Mouse (Mus musculus): ENCODE data around the gene Blnk. TPM values are rescaled to one million over a fixed set of nuclear protein-coding genes. Genes with fewer than 3 reads are reported as not detected.

Gene Blnk
- total and polyA plus RNA-seq, 3 experiments = not detected

DNA sequence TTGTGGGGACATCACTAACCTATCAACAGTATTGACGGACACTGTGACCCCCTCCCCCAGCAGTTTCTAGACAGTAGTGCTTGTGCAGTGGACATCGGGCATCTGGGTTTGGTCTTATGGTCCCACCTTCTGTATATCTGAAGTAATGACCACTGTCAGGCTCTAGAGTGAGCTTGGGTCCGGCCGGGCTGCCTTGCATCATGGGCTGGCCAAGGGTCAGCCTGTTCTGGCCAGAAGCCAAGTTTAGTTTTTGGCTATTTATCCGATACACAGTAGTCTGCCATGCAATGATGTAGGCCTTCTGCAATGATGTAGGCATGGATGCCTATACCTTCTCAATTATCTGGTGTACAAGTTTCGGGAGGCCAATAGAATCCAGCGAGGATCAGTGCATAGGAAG, 50.8 kb downstream of the Blnk start:
- TF ChIP-seq TCF12 (IDR thresholded peaks at IDR 0.05; ENCODE audit: low read depth, low read length) = no peak
- no peak for TF ChIP-seq MYC (IDR thresholded peaks at IDR 0.05; ENCODE audit: low read depth, low read length)
- TF ChIP-seq ZKSCAN1 (IDR thresholded peaks at IDR 0.05; ENCODE audit: low read depth, low read length) = no peak
- TF ChIP-seq CHD1 (IDR thresholded peaks at IDR 0.05; ENCODE audit: low read depth, low read length) = no peak
- TF ChIP-seq MAX (IDR thresholded peaks at IDR 0.05; ENCODE audit: low read length) = no peak
- no peak for TF ChIP-seq MAFK (IDR thresholded peaks at IDR 0.05; ENCODE audit: borderline replicate concordance, low read depth, low read length)
- Histone ChIP-seq H3K4me1 (ENCODE audit: control insufficient read depth in 1 of 2, insufficient read depth in 2 of 2, low read length in 2 of 2) (no peaks in the 10 kb centered on the region), H3K27me3 (ENCODE audit: control insufficient read depth in 1 of 2, insufficient read depth in 2 of 2, low read length in 2 of 2) (peaks cover 1 to 3% of the 10 kb centered on the region in 2 experiments; a peak in 3 of 4 replicates), H3K9me3 (replicated peaks; ENCODE audit: insufficient read depth, low read length) (no peaks in the 10 kb centered on the region), H3K27ac (ENCODE audit: control insufficient read depth, low read depth, low read length) (no peak overlapping the region), H3K4me3 (ENCODE audit: control insufficient read depth in 1 of 2, insufficient read depth in 1 of 2, low read depth in 2 of 2, low read length in 2 of 2) (no peak overlapping the region), H3K79me2 (ENCODE audit: control insufficient read depth, insufficient read depth, low read length, poor library complexity) (no peaks in the 10 kb centered on the region), H3K9ac (ENCODE audit: control insufficient read depth, low read depth, low read length, poor library complexity, severe bottlenecking) (no peak overlapping the region), H3K36me3 (ENCODE audit: control insufficient read depth in 1 of 2, insufficient read depth in 2 of 2, low read length in 2 of 2) (no peaks in the 10 kb centered on the region)
- DNase-seq (ENCODE audit: low read depth, low spot score) = no peak

DNA sequence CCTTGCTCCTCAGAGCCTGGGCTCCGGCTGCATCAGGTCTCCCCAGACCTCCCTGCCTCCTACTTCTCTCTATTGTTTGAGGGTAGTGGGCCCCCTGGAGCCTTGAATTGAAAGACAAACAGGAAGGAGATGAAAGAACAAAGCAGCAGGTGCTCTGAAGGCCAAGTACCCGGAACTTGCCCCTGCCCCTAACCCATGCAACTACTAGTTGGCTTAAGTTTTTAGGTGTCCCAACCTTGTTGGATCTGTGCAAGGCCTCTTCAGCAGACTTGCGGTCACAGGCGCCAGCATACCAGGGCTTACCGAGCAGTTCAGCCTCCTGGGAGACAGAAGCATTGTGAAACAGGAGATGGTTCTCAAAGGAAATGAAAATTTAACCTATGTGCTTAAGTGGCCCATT, 58.3 kb downstream of the Blnk start:
- no peaks in the 10 kb centered on the region for H3K79me2 ChIP-seq (ENCODE audit: control insufficient read depth, insufficient read depth, low read length, poor library complexity)
- H3K9me3 ChIP-seq (replicated peaks; ENCODE audit: insufficient read depth, low read length) = no peaks in the 10 kb centered on the region
- no peak for DNase-seq (ENCODE audit: low read depth, low spot score)
- TF ChIP-seq TAL1 (IDR thresholded peaks at IDR 0.05; ENCODE audit: low read length) = no peak
- no peak for TF ChIP-seq GATA1 (IDR thresholded peaks at IDR 0.05; ENCODE audit: low read depth, low read length)
- TF ChIP-seq EP300 (IDR thresholded peaks at IDR 0.05; ENCODE audit: low read depth in 1 of 2, low read length in 2 of 2) = no peak
- no peak for TF ChIP-seq MYB (IDR thresholded peaks at IDR 0.05; ENCODE audit: low read depth, low read length)
- TF ChIP-seq JUND (IDR thresholded peaks at IDR 0.05; ENCODE audit: low read depth, low read length) = no peak
- TF ChIP-seq TBP (IDR thresholded peaks at IDR 0.05; ENCODE audit: low read depth, low read length) = no peak
- TF ChIP-seq MAFK (IDR thresholded peaks at IDR 0.05; ENCODE audit: borderline replicate concordance, low read depth, low read length) = no peak
- no peak for TF ChIP-seq NELFE (IDR thresholded peaks at IDR 0.05; ENCODE audit: low read depth, low read length)
- TF ChIP-seq CHD1 (IDR thresholded peaks at IDR 0.05; ENCODE audit: low read depth, low read length) = no peak
- H3K36me3 ChIP-seq (ENCODE audit: control insufficient read depth in 1 of 2, insufficient read depth in 2 of 2, low read length in 2 of 2) = no peaks in the 10 kb centered on the region
- no peaks in the 10 kb centered on the region for H3K4me1 ChIP-seq (ENCODE audit: control insufficient read depth in 1 of 2, insufficient read depth in 2 of 2, low read length in 2 of 2)
- H3K27ac ChIP-seq (ENCODE audit: control insufficient read depth, low read depth, low read length) = no peak overlapping the region
- H3K27me3 ChIP-seq (ENCODE audit: control insufficient read depth in 1 of 2, insufficient read depth in 2 of 2, low read length in 2 of 2) = peaks cover 3% of the 10 kb centered on the region in 2 experiments
- H3K4me3 ChIP-seq (ENCODE audit: control insufficient read depth in 1 of 2, insufficient read depth in 1 of 2, low read depth in 2 of 2, low read length in 2 of 2) = no peak overlapping the region
- no peak overlapping the region for H3K9ac ChIP-seq (ENCODE audit: control insufficient read depth, low read depth, low read length, poor library complexity, severe bottlenecking)

DNA sequence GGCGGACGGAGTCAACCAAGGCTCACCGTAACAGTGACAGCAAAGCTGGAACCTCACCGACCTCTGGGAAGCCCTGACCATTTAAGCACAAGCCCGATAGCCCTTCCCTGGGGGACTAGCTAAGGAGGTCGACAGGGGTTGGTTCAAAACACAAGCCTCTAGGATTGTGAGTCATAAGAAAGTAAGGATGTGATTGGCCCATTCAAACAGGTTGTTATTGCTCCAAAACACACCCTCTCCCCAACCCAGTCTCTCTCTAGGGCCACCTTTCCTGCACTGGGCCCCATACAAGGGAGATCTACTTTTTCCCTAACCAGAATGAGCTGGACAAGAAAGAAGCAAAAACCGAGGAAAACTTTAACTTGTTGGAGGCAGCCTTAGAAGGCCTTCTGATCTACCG, 59.0 kb downstream of the Blnk start:
- no peak overlapping the region for H3K27ac ChIP-seq (ENCODE audit: control insufficient read depth, low read depth, low read length)
- DNase-seq (ENCODE audit: low read depth, low spot score) = no peak
- no peaks in the 10 kb centered on the region for H3K9me3 ChIP-seq (replicated peaks; ENCODE audit: insufficient read depth, low read length)
- no peaks in the 10 kb centered on the region for H3K4me1 ChIP-seq (ENCODE audit: control insufficient read depth in 1 of 2, insufficient read depth in 2 of 2, low read length in 2 of 2)
- no peaks in the 10 kb centered on the region for H3K36me3 ChIP-seq (ENCODE audit: control insufficient read depth in 1 of 2, insufficient read depth in 2 of 2, low read length in 2 of 2)
- no peak overlapping the region for H3K9ac ChIP-seq (ENCODE audit: control insufficient read depth, low read depth, low read length, poor library complexity, severe bottlenecking)
- no peak overlapping the region for H3K4me3 ChIP-seq (ENCODE audit: control insufficient read depth in 1 of 2, insufficient read depth in 1 of 2, low read depth in 2 of 2, low read length in 2 of 2)
- TF ChIP-seq RCOR1 (IDR thresholded peaks at IDR 0.05; ENCODE audit: low read depth, low read length) (no peak), POLR2AphosphoS5 (IDR thresholded peaks at IDR 0.05; ENCODE audit: borderline replicate concordance, low read depth, low read length) (no peak), GATA1 (IDR thresholded peaks at IDR 0.05; ENCODE audit: low read depth, low read length) (no peak), UBTF (IDR thresholded peaks at IDR 0.05; ENCODE audit: borderline replicate concordance, insufficient read depth, low read depth, low read length) (no peak)
- no peaks in the 10 kb centered on the region for H3K79me2 ChIP-seq (ENCODE audit: control insufficient read depth, insufficient read depth, low read length, poor library complexity)
- peaks cover 3% of the 10 kb centered on the region in 2 experiments for H3K27me3 ChIP-seq (ENCODE audit: control insufficient read depth in 1 of 2, insufficient read depth in 2 of 2, low read length in 2 of 2)
